Mouse (Mus musculus) gastrocnemius, postnatal 14 days (tissue): ENCODE data around the gene Aagab. TPM values are rescaled to one million over a fixed set of nuclear protein-coding genes. Genes with fewer than 3 reads are reported as not detected.

Experiments used
- DNase-seq: peaks from one replicate; pipeline ENCODE4 v3.0.0; 2021; ENCODE audit warnings: mixed read lengths
- intact Hi-C: fragments of 180-260 bp; cut with DNase I; formaldehyde crosslinking; loops from one replicate; pipeline ENCODE4 v1.15.1; 2025; ENCODE audit warnings: low total_unique reads
- total RNA-seq, 2 experiments: library from RNA; stranded (reverse); gene quantifications; 2 replicates each; pipeline ENCODE4 v1.2.3; 2021

Aagab gene
- total RNA-seq, 2 experiments from 2014 or later = 9.3 to 11.2 TPM

DNA sequence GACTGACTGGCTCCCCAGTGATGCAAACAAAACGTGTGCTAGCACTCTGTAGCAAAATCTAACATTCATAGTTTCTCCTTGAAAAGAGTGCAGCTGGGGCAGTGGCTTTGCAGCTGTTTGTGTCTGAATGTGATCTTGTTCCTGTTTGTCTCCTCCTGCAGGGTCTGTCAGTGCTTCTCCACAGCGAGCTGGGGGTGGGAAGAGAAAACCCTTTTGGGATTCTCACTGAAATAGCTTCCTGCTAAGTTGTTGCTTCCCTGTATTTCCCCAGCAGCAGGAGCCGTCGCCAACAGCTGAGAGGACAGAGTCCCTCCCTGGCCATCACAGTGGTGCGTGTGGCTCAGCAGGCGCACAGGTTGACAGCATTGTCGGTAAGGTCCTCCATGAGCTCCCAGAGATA is 33.7 kb downstream of the Aagab start:
- intact Hi-C loops = no loop called here
- no peak for DNase-seq

DNA sequence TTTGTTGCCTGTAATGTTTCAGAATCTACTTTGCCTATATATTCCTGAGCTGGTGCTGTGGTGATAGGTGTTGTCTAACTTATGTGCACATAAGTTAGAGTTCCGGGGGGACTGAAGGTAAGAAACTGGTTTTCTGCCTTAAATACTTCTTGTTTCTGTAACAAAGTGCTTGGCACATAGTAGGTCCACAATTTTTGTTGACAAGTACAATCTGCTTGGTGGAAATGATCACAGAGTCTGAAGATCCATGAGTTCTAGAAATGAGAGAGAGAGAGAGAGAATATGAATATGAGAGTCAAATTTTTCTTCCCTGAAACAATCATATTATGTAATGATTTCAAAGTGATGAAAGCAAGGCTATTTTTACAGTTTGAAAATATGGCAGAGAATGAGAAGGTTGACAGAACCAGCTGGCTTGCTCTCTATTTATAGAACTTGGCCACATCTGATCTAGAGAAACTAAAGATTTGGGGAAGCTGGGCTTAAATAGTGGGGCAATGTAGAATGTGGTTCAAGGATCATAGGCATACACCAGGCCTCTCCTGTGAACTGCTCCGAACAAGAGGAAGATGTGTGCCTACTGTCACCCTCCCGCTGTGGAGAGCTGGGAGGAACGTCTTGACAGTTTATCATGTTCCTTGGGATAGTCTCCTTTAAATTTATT is 39.7 kb downstream of the Aagab start:
- intact Hi-C loops = no loop called here
- no peak for DNase-seq

DNA sequence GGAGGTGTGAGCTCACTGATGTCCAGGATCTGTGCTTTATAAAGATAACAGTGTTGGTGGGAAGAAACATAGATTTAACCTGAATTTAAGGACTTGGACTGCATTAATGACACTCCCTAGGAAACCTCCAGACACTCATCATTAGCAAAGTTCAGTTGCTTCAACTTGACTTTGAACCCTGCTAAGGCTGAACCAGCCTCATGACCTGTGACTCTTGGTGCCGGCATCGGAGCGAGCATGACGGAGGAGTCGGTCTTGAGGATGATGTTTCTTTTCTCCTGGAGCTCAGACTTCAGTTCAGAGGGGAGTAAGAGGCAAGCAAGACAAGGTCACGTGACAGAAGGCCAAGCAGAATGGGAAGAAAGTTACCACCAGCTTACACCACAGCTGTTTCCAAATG is 41.6 kb downstream of the Aagab start:
- intact Hi-C loops = no loop called here
- DNase-seq = no peak

DNA sequence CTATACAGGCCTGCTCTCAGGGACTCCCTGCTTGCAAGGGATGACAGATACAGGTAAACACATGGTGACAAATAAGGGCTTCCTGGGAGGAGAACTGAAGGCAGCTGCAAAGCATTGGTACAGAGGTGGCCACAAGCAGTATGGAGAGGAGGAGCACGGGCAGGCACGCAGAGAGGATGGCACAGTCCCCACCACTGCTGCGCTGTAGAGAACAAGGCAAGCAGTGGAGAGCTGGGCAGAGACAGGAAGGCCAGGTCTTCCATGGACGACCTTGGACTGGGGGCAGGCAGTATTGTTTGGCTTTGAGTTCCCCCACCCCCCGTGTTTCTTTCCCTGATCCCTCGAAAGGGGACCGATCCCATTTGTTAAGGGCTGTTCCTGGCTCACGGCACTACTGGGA is 42.6 kb downstream of the Aagab start:
- intact Hi-C loops = no loop called here
- DNase-seq = no peak

DNA sequence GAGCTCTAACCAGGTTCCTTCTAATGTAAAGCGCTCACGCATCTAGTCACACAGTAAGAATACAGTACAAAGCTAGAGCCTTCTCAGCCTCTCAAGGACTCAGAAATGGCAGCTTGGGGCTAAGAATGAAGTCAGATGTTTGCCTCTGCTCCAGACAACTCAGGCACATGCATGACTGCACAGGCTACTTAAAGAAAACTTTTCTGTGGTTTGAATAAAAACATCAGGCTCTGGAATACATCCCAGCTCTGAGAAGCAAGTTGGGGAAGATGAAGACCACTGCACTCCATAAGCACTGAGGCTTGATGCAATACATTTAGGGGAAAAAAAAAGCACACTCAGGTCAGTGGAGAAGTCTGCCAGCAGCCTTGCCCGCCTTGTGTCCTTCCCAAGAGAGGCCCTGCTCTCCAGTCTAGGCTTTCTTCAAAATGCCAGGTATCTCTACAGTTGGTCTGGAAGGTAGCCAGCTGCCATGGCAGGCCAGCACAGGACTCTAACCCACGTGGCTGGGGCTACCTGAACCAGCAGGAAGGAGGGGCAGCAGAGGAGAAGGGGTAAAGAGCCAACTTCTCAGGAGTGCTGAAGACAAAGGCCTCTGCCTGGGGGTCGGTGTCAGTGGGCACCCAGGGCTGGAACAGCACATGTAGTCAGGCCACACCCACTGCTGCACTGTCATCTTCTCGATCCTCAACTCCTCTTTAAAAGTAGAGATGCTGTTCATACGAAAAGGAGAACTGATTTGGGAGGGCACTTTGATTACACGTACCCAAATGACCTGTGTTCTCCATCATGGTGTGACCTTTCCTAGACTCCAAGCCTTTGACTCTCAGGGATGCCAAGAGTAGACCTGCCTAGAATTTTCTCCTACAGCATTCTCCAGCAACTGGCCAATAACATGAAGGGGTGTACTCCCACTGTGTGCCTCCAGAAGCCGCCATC is 45.4 kb downstream of the Aagab start:
- intact Hi-C loops = no loop called here
- DNase-seq = no peak

DNA sequence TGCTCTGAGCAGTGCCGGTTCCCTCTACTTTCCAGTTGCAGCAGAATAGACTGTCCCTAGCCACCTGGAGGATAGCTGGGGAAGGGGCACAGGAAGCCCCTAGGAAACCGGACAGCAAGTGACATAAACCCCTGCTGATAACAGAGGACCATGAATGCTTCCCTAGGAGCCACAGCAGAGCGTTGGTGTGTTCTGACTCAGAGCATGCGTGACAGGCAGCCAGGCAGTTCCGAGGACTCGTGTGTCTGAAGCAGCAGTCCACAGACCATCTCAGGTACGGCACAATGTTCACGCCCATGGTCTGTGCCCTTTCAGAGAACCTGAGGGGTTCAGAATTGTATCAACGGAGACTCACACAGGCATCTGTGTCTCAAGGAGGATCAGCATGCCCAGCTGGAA is 46.1 kb downstream of the Aagab start:
- intact Hi-C loops = no loop called here
- no peak for DNase-seq

DNA sequence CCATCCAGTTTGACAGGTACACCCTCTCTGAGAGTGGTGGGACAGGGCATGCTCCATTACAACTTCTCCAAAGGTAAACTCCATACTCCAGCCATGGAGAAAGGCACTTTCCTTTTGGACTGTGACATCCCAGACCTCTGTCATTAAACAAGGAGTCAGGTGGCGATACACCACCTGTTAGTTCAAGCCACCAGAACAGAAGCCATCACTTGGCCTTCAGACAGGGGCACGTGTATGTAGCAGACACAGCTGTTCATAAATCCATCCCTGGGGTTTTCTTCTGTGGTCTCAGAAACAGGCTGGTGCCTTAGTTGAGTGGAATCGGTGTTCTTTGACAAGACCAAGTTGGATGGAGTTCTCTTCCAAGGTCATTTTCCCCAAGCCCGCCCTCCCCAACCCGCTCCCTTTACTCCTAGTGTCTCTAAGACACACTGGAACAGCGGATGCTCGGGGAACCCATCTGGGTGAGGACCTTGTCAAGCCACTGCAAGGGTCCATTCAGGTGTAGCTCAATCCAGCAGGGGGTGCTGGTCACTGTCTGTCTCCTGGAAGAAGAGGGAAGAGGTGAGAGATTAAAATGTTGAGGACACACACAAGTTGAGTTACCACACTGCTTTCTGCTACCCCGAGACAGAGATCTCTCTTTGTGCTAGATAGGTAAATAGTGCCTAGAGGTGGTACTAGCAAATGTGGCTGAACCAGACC is 47.5 kb downstream of the Aagab start:
- intact Hi-C loops = no loop called here
- DNase-seq = peak; percentile 39

DNA sequence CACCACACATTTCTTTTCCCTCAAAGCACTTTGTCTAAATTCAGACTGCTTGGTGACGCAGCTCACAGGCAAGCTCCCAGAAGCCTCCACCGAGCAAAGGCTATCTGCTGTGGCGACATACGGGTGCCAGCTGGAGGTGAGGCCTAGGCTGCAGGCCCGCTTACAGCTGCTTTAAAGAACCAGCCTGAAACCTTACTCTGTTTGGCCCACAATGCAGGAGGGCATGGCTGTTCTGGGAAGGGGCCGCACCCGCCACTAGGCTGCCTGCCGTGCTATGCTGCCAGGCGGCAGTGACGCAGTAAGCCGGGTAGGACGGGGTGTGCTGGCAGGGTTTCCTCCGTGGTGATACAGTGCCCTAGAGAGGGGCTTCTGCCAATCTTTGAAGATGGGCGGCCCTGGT is 48.4 kb downstream of the Aagab start:
- intact Hi-C loops = no loop called here
- DNase-seq = peak; percentile 70

DNA sequence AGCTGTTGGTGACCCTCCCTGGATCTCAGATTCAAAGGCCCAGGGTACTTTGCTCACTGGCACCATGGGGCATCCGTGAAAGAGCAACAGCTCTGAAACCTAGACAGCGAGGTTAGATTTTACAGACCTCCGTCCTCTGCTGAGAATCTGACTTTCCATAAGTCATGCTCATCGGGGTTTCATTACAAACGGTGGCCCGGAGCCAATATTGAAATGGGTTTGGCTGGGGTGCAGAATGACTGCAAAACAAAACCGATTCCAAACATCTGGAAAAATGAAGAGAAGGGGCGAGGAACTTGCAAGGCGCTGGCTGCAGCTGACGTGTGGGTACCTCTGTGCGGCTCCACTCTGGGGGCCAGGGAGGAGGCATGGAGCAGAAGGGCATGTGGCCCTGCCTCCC is 49.1 kb downstream of the Aagab start:
- DNase-seq = peak; percentile 71

DNA sequence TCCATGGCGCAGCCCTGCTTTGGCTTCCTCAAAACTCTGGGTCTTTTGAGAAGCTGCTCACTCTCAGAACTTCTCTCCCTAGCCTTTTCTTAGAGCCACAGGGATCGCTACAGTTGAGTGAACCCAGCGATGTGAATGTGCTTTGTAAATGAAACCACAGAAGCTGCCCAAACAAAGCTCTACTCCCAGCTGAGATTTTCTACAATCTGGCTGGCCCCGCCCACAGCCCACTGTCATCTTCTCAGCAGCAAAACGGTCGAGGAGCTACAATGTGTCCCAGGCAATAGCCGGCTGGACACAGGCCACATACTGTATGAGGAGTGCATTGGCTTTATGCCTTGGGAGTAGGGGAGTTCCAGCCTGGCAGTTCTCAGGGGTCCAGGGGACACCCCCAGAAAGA is 51.2 kb downstream of the Aagab start:
- intact Hi-C loops = no loop called here
- DNase-seq = no peak

More for the DNA sequence above, 49.1 kb downstream of the Aagab start:
- intact Hi-C loops = no loop called here

DNA sequence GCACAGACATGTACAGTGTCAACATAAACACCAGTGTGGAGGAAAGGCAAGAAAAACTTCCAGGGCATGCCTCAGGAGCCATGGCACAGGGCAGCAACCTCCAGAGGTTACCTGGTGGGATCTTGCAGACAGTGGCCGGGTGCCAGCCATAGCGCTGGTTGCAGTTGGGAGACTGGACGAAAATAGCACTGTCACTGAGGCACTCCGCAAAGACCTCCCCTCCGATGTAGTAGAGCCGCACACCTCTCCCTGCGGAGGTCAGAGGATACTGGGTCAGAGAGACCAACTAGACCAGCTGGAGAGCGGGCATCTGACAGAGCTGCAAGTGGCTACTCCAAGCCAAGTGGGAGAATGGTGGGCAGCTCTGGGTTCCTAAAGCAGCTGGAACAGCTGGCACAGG is 52.1 kb downstream of the Aagab start:
- DNase-seq = no peak

DNA sequence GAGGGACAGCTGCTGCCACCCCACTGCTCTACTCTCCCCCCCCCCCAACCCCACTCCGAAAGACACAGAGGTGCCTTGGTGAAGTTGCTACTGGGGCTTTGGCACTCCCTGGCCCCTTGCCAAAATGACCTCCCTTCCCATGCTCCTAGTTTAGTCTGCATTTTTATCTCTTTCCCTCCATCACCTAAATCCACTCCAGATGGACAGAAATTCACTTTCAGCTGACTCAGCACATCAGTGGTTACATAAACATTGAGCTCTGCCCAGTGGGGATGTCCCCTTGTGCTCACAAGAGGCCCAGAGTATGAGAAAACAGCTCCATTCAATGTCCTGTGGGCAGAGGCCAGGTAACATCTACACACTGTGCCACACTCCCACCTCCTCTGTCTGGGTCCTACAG is 52.6 kb downstream of the Aagab start:
- DNase-seq = no peak
- intact Hi-C loops = no loop called here

More for the DNA sequence above, 52.1 kb downstream of the Aagab start:
- intact Hi-C loops = no loop called here

DNA sequence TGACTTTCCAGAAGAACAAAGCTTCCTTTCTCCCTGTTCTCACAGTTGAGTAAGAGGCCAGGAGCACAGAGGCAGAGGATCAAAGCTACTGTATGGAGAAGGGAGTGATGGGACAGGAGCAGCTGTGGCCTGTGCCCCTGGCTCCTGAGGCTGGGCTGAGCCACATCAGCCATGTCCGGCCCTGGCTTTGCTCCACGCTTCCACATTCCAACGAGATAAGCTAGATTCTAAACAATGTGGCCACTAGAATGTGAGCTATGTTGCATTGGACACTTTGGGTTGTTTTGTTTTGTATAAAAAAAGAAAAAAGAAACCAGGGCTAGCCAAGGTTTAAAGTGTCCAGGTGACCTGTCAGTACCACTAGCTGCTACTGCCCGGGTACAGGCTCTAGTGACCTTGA is 54.7 kb downstream of the Aagab start:
- intact Hi-C loops = no loop called here
- peak; percentile 59 for DNase-seq

DNA sequence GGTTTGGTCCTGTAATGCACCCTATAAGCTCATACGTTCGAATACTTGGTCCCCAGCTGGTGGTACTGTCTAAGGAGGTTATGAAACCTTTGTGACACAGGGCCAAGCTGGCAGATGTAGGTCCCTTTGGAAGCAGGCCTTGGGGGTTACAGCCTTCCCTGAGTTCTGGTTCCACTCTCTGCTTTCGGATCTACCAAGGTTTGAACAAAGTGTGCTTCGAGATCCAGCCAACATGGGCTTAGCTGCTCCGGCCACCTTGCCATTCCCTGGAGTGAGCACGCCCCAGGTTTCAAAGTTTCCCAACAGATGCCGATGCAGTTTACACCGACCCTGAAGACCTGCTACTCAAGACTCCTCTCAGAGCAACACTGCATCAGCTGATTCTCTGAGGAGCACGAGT is 56.0 kb downstream of the Aagab start:
- DNase-seq = no peak
- intact Hi-C loops = no loop called here

DNA sequence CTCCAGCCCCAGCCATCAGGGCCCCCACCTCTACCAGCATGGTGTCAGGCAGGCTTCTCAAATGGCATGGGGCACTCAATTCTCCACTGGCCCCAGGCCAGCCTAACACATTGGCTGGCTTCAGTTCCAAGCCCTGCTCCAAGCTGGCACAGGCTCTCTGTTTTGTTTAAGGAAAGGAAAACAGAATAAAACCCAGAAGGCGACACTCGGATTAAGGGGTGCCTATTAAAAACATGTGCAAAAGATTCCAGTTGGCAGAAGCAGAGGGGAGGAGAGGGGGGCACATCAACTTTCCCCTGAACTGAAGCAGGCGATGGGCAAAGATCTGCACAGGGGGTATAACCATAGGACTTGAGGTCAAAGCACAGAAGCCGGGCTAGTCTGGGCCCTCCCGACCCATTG is 56.5 kb downstream of the Aagab start:
- intact Hi-C loops = no loop called here
- no peak for DNase-seq

DNA sequence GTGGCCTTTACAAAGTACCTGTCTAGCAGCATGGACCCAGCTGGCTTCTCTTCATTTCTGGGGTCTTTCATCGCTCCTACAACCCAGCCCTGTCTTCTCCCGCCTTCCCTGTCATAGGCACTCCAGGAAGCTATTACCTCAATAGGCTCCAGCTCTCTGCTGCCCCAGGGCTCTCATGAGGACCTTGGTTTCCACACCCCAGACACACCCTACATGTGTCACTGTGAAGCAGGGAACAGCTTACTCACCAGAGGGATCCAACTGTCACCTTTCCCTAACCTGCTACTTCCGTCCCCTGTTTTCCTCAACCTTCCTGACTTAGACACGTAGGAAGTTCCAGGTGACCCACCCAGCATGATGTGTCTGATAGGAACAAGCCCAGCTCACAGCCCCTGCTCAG is 57.6 kb downstream of the Aagab start:
- intact Hi-C loops = loop anchor here (10.0 kb wide), 1 partner anchor 95 kb away; the partner anchor contains the start of gene Smad3
- DNase-seq = no peak

DNA sequence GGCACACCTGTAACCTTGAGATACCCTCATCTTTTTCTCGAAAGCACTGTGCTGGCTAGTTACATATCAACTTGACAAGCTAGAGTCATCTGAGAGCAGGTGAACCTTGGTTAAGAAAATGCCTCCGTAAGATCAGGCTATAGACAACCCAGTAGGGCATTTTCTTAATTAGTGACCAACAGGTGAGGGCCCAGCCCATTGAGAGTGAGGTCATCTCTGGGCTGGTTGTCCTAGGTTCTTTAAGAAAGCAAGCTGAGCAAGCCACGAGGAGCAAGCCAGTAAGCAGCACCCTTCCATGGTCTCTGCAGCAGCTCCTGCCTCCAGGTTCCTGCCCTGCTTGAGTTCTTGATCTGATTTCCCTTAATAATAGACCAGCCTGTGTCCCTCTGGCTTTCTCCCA is 58.2 kb downstream of the Aagab start:
- no peak for DNase-seq
- intact Hi-C loops = loop anchor here (10.0 kb wide), 1 partner anchor 94 kb away; the partner anchor contains the start of gene Smad3

DNA sequence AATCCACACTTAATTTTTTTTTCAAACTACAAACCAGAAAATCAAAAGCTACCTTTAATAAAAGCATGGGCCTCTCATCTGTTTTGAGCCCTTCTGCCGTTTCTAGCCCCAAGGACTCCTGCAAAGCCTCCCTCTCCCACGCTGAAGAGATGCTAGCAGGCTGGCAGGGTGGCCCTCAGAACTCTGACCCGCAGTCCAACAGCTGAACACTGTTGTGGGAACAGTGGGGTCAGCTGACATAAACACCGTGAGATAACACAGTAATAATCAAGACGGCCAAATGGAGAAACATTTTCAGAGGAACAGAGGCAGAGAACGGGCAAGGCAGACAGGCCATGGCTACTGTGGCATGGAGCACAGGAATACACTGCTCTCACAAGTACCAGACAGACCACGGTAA is 60.3 kb downstream of the Aagab start:
- no peak for DNase-seq
- intact Hi-C loops = loop anchor here (10.0 kb wide), 1 partner anchor 92 kb away; the partner anchor contains the start of gene Smad3

DNA sequence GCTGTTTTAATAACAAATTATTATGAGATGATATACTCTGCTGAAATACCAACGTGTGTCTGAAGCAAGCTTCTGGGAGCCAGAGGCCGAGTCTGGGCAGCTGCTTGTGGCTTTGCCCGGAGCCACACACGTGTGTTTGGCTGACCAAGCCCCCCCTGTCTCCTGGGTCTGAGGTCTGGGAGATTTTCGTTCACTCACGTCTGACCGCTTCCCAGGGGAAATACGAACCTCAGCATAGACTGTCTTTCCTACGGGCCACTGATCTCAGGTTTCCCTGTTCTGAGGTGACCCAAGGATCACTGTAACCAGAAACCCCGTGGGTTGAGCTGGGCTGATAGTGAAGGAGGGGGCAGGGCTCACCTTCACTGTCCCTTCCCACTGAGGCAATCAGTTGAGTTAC is 60.8 kb downstream of the Aagab start:
- intact Hi-C loops = loop anchor here (10.0 kb wide), 1 partner anchor 92 kb away; the partner anchor contains the start of gene Smad3
- peak; percentile 55 for DNase-seq

DNA sequence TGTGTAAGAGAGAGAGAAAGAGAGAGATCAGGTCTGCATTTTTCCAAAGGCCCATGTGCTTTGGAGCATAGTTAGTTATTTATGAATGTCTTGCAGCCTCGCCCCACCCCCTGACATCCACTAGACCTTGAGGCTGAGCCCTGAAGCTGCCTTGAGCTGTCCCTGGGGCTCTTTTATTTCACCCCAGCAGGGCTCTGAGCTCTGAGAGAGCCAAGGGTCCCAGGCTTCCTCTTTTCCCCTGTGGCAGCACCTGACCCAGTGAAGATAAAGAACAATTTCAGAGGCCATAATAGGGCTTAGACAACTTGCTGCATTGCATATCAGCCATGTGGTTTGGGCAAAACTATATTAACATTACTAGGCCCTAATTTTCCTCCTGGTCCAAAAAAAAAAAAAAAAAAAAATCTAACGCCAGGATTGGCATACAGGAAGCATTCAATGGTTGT is 61.9 kb downstream of the Aagab start:
- DNase-seq = no peak
- intact Hi-C loops = loop anchor here (10.0 kb wide), 1 partner anchor 90 kb away; the partner anchor contains the start of gene Smad3
